Mouse (Mus musculus) olfactory bulb, adult 2 months (tissue): ENCODE results near the gene Gramd1c.

Experiments
- CTCF ChIP-seq: fragments of 200-500 bp; IDR thresholded peaks from 2 replicates; pipeline ENCODE4 v1.5.1; 2012; ENCODE audit warnings: low read depth, mild to moderate bottlenecking, low read length, moderate library complexity; ENCODE audit not compliant: insufficient read depth
- POLR2A ChIP-seq: fragments of 200-500 bp; IDR thresholded peaks from 2 replicates; pipeline ENCODE4 v1.6.1; 2012; ENCODE audit warnings: mild to moderate bottlenecking, low read depth, low read length, moderate library complexity; ENCODE audit not compliant: insufficient read depth

DNA sequence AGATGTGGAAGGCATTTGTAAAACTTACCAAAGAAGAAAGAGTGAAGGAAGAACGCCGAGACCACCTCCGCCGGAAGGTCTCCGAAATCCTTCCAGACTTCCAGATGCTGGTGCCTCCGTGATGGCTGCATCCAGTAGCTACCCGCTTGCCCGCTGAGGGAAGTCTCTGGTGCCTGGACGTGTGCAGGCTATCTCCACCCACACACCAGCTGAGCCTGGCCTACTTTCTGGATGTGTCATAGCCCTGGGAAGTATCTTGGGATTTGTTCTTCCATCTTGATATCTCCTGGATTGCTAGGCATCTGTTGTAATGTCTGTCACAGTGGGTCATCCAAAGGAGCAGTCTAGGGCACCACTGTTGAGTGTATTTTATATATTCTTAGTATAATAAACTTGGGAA is 99.9 kb downstream of the Gramd1c start:
- no peak for TF ChIP-seq CTCF
- no peak for TF ChIP-seq POLR2A
